Mouse (Mus musculus): ENCODE measurements at regions not wholly inside any gene's neighbourhood (a gene's known extent, or its start where the extent isn't known, plus 50 kb on each side); places are given as distances from the start of the nearest gene placed in this dataset.
"Not testable (repeated sequence)": the region's sequence is repeated elsewhere in the genome, so short reads cannot be mapped to it uniquely, and the experiment has no call there.

GRCm38 (mm10) chr10:120284785-120285184 is 57.9 kb downstream of the Llph start:
- intact Hi-C loops (cut with DNase I): no loop called here
- no peak for DNase-seq (ENCODE audit: low spot score)

- intact Hi-C loops (cut with DNase I): no loop called here
- DNase-seq (ENCODE audit: low spot score): no peak
These were observed 65.0 kb downstream of the Llph start for GRCm38 (mm10) chr10:120291912-120292311.

GRCm38 (mm10) chr10:120293381-120293780 is 66.5 kb downstream of the Llph start:
- DNase-seq (ENCODE audit: low spot score); intact Hi-C loops (cut with DNase I): not testable (repeated sequence)

DNA sequence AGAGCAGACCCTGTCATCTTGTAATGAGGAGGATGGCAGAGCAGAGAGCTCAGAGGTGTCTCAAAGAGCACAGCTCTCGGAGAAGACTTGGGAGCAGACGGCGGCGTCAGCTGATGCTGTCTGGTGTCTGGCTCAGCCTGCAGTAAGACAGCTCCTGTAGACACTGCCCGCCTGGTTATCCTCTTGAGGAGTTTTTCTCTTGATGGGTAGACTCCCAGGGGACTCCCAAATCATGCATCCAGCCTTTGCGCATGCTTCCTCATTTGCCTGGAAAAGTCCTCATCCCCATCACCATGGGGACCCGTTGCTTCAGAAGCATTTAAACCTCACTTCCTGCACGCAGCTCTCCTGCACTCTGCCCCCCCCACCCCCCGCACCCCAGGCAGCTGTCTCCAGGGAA is 67.6 kb downstream of the Llph start:
- intact Hi-C loops (cut with DNase I): no loop called here
- DNase-seq (ENCODE audit: low spot score): no peak

- no peak for DNase-seq (ENCODE audit: low spot score)
- intact Hi-C loops (cut with DNase I): no loop called here
These were observed 70.4 kb downstream of the Llph start for GRCm38 (mm10) chr10:120297311-120297710.

GRCm38 (mm10) chr10:120298293-120298927 is 71.5 kb downstream of the Llph start:
- no peak for DNase-seq (ENCODE audit: low spot score)
- intact Hi-C loops (cut with DNase I): no loop called here

GRCm38 (mm10) chr10:120306010-120306409 is 79.1 kb downstream of the Llph start:
- no peak for DNase-seq (ENCODE audit: low spot score)
- intact Hi-C loops (cut with DNase I): loop anchor here (1.0 to 10.0 kb wide), 3 partner anchors 361 to 559 kb away; no protein-coding TSS in a partner anchor

DNA sequence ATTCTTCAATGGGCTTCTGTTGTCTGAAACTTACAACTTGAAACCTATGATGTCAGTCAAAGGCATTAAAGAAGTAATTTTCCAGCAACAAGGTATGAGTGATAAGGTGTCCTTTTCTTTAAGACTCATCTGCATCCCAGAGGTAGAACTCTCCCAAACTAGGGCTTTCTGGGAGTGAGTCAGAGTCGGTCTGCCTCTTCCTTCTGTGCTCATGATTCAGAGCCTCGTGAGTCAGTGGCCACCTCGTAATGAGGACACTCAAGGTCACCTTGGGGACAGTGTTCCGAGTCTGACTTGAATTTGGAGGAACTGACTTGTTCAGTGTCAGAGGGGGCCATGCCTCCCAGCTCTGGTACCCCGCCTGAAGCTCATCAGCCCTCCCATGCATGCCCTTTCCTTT is 81.8 kb downstream of the Llph start:
- DNase-seq (ENCODE audit: low spot score): no peak

More for the DNA sequence above, 81.8 kb downstream of the Llph start:
- intact Hi-C loops (cut with DNase I): loop anchor here (10.0 kb wide), 1 partner anchor 556 kb away; no protein-coding TSS in a partner anchor
